Mouse (Mus musculus) gastrocnemius, postnatal 4 days (tissue): ENCODE measurements around the gene Snap25. TPM values are rescaled to one million over a fixed set of nuclear protein-coding genes. Genes with fewer than 3 reads are reported as not detected.
A peak's percentile ranks its signal among the peaks of the same experiment; 100 is the strongest.

Source experiments
- DNase-seq, 2 experiments: peaks; one replicate each; pipeline ENCODE4 v3.0.0; 2021 to 2022; ENCODE audit warnings: low spot score in 2 of 2, mixed read lengths in 2 of 2
- total RNA-seq, 2 experiments: library from RNA; stranded (reverse); gene quantifications; 2 replicates each; pipeline ENCODE4 v1.2.3; 2021

Gene Snap25
- total RNA-seq, 2 experiments from 2014 or later, result 0.15 TPM; not detected in 1

- no peak for DNase-seq
Observed at GRCm38 (mm10) chr2:136711746-136712440, 1.4 kb upstream of the Snap25 start.

GRCm38 (mm10) chr2:136712441-136713015 is 725 bp upstream of the Snap25 start:
- no peak for DNase-seq

GRCm38 (mm10) chr2:136714008-136714411 is 757 bp downstream of the Snap25 start:
- peak; percentile 79 to 86 for DNase-seq

GRCm38 (mm10) chr2:136715531-136715930 is 2.3 kb downstream of the Snap25 start:
- DNase-seq, result no peak

- no peak for DNase-seq
Observed at GRCm38 (mm10) chr2:136716400-136716799, 3.1 kb downstream of the Snap25 start.

GRCm38 (mm10) chr2:136720235-136720634 is 7.0 kb downstream of the Snap25 start:
- DNase-seq, result peak in 1 of 2 experiments; percentile 33

- DNase-seq, result no peak
Observed at GRCm38 (mm10) chr2:136738260-136738659, 25.0 kb downstream of the Snap25 start.

GRCm38 (mm10) chr2:136742230-136742629 is 29.0 kb downstream of the Snap25 start:
- no peak for DNase-seq

- DNase-seq, result no peak
Observed at GRCm38 (mm10) chr2:136744683-136745326, 31.6 kb downstream of the Snap25 start.

- DNase-seq, result no peak
Observed at GRCm38 (mm10) chr2:136745327-136745994, 32.2 kb downstream of the Snap25 start.

- DNase-seq, result no peak
Observed at GRCm38 (mm10) chr2:136753682-136754081, 40.4 kb downstream of the Snap25 start.

GRCm38 (mm10) chr2:136758809-136759551 is 45.7 kb downstream of the Snap25 start:
- no peak for DNase-seq

- no peak for DNase-seq
Observed at GRCm38 (mm10) chr2:136778156-136778555, 64.9 kb downstream of the Snap25 start.

GRCm38 (mm10) chr2:136778674-136779073 is 65.4 kb downstream of the Snap25 start:
- no peak for DNase-seq

- no peak for DNase-seq
Observed at GRCm38 (mm10) chr2:136780268-136780667, 67.0 kb downstream of the Snap25 start.

- DNase-seq, result no peak
Observed at GRCm38 (mm10) chr2:136784310-136784709, 71.1 kb downstream of the Snap25 start.

GRCm38 (mm10) chr2:136788379-136788778 is 75.1 kb downstream of the Snap25 start:
- no peak for DNase-seq

GRCm38 (mm10) chr2:136796518-136796917 is 83.3 kb downstream of the Snap25 start:
- DNase-seq, result no peak

GRCm38 (mm10) chr2:136798887-136799430 is 85.7 kb downstream of the Snap25 start:
- DNase-seq, result no peak

- DNase-seq, result no peak
Observed at GRCm38 (mm10) chr2:136801102-136801501, 87.8 kb downstream of the Snap25 start.

- DNase-seq, result no peak
Observed at GRCm38 (mm10) chr2:136802076-136802475, 88.8 kb downstream of the Snap25 start.
